Mouse (Mus musculus): ENCODE results near the gene Zfp184. TPM values are rescaled to one million over a fixed set of nuclear protein-coding genes. Genes with fewer than 3 reads are reported as not detected.
"Not testable (repeated sequence)": the region's sequence is repeated elsewhere in the genome, so short reads cannot be mapped to it uniquely, and the experiment has no call there.

Zfp184 gene
- total RNA-seq (2015), result 13.3 and 16.1 TPM in 2 replicates
- 9.2 and 15.1 TPM in 2 replicates for total RNA-seq (2017)

DNA sequence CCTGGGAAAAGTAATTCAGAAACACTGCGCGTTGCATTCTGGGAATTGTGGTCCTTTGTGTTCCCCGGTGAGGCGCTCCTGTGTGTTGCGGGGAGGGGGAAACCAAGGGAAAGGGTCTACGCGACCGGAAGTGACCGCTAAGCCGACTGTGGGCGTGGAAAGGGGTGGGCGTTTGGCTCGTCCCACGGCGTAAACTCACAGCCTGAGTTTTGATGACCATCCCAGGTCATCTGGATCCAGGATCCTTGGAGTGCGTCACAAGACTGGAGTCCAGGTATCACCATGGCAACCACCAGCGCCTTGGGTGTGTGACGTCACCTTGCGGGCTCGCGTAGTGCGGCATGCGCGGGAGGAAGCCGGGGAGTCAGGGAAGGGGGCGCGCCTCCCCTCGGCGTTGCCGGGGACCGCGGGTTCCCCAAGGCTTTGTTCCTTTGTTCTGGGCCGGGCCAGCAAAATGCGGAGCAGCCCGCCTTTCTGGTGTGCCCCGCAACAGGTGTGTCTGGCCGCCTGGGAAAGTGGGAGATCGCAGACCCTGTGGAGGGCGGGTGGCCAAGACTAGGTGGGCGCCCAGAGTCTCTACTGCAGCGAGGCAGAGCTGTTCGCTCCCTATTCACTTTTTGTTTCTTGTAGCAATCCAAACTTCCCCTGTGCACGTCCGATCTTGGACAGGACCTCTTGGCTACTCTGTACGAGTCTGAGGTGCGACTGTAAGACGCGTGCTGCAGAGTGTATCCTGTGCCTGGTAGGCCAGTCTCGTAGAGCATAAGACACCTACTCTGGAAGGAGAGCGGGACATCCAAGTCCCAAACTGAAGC, at the start of gene Zfp184:
Gene Zfp184 (plus strand): TSS at position 169 of the 815 bp plus-strand sequence.
- peak; percentile 72 for ATAC-seq (replicated peaks; ENCODE audit: poor library complexity)

DNA sequence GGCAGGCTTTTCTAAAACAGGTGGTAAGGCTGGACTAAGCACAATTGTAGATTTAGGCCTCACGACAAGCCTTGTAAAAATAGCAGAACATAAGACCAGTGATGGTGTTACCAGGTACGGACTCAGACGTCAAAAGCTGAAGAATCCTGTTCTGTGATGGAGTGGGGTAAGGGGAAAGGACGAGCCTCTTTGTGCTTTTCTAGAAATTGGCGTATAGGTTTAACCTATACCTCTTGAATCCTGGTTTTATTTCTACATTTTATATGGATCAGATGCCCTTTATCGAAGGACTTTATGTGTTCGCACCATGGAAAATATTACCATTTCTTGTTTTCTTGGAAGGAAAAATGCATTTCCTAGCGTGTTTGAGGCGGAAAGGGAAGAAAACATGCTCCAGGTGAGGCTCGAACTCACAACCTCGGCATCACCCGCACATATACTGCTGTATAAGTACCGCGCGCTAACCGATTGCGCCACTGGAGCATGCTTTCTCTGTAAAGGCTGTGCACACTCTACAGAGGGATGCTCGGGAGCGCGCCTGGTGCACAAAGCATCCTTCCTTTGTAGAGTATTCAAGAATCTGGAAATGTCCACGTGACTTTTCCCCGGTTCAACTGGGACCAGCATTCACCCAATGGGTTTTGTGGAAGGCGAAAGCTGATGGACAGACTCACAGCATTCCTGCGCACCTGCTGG, 48.2 kb upstream of the Zfp184 start:
- ATAC-seq (replicated peaks; ENCODE audit: poor library complexity), result peak; percentile 90

- ATAC-seq (replicated peaks; ENCODE audit: poor library complexity), result no peak
These were observed 47.7 kb upstream of the Zfp184 start for GRCm38 (mm10) chr13:21897245-21897634.

GRCm38 (mm10) chr13:21900870-21901565, 43.9 kb upstream of the Zfp184 start:
- not testable (repeated sequence) for ATAC-seq (replicated peaks; ENCODE audit: poor library complexity)

- ATAC-seq (replicated peaks; ENCODE audit: poor library complexity), result no peak
These were observed 41.4 kb upstream of the Zfp184 start for GRCm38 (mm10) chr13:21903500-21903899.

- ATAC-seq (replicated peaks; ENCODE audit: poor library complexity), result not testable (repeated sequence)
These were observed 40.8 kb upstream of the Zfp184 start for GRCm38 (mm10) chr13:21904090-21904489.

DNA sequence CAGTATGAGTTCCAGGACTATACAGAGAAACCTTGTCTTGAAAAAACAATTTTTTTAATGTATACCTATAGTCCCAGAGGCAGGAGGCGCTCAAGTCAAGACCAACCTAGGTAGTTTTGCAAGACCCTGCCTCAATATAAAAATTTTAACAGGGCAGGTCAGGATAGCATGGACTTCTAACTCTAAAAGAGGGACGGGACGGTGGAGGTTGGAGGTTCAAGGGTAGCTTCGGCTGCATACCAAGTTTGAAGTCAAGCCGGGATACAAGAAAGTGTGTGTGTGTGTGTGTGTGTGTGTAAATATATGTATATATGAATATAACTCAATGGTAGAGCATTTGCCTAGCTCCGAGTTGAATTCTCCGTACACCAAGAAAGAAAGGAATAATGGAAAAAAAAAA, 38.6 kb upstream of the Zfp184 start:
- ATAC-seq (replicated peaks; ENCODE audit: poor library complexity), result no peak

- no peak for ATAC-seq (replicated peaks; ENCODE audit: poor library complexity)
These were observed 37.7 kb upstream of the Zfp184 start for GRCm38 (mm10) chr13:21906946-21907806.

DNA sequence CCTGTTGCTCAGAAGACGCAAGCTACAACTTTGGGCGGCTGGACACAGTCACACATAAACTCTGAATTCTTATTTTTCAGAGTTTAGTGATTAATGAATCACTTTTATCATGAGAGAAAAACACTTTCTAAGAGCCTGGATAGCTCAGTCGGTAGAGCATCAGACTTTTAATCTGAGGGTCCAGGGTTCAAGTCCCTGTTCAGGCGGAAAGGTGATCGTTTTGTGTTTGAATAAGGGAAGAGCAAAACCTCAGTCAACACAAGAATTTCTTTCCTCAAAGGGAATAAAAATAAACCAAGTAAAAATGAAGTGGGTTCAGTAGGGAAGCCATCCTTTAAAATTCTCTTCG, 37.1 kb upstream of the Zfp184 start:
- 0 out of 2 replicates have a peak, but pooled peaks have one; percentile 47 for ATAC-seq (replicated peaks; ENCODE audit: poor library complexity)

GRCm38 (mm10) chr13:21910735-21911134, 34.2 kb upstream of the Zfp184 start:
- ATAC-seq (replicated peaks; ENCODE audit: poor library complexity), result no peak

GRCm38 (mm10) chr13:21911147-21911546, 33.7 kb upstream of the Zfp184 start:
- ATAC-seq (replicated peaks; ENCODE audit: poor library complexity), result peak; percentile 33; the same call in 1 of the 2 replicates

DNA sequence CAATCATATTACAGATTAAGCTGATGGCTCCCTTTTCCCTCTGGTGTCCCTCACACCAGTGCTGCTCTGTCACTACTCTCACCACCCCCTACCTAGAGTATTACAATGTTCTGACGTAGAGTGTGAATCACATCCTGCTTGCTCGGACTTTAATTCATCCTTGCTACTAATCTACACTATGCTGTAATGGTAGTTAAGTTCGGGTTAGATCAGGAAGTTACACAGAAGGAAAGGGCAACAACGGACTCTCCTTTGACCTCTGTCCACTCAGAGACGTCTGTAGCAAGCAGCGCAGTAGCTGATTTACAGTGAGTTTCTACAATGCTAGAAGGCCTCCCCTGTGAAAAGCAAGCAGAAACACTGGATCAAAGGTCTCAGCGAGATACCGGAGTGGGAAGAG, 31.0 kb upstream of the Zfp184 start:
- no peak for ATAC-seq (replicated peaks; ENCODE audit: poor library complexity)

DNA sequence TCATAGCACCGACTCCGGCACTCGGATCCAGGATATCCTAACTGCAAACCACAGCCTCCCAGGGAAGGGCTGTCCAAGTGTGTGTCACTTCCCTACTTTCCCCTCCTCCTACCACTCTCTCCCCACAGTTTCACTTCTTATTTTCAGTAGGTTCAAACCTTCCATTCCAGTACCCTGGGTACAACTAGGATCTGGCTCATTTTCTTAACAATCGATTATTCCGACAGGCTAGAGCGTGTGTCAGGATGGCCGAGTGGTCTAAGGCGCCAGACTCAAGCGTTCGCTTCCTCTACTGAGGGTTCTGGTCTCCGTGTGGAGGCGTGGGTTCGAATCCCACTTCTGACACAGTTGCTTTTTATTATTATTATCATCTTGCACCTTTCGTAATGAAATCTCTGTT, 30.3 kb upstream of the Zfp184 start:
- ATAC-seq (replicated peaks; ENCODE audit: poor library complexity), result peak; percentile 63

GRCm38 (mm10) chr13:21915487-21915886, 29.4 kb upstream of the Zfp184 start:
- ATAC-seq (replicated peaks; ENCODE audit: poor library complexity), result no peak

GRCm38 (mm10) chr13:21916056-21916455, 28.8 kb upstream of the Zfp184 start:
- no peak for ATAC-seq (replicated peaks; ENCODE audit: poor library complexity)

DNA sequence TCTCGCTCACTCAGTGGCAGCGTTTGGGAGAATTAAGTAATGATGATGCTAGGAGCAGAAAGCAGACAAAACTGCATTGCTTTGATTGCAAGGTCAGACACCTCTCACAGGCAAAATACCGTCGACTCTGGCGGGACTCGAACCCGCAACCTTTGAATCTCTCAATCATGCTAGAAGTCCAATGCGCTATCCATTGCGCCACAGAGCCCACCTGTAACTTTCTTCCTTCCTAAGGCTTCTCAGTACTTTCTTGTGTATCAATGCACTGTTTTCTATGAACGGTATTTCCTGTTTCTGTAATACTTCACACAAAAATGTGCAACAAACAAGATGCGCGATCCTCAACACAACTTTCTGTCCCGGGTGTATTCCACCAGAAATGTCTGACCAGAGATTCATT, 27.9 kb upstream of the Zfp184 start:
- ATAC-seq (replicated peaks; ENCODE audit: poor library complexity), result peak; percentile 53

DNA sequence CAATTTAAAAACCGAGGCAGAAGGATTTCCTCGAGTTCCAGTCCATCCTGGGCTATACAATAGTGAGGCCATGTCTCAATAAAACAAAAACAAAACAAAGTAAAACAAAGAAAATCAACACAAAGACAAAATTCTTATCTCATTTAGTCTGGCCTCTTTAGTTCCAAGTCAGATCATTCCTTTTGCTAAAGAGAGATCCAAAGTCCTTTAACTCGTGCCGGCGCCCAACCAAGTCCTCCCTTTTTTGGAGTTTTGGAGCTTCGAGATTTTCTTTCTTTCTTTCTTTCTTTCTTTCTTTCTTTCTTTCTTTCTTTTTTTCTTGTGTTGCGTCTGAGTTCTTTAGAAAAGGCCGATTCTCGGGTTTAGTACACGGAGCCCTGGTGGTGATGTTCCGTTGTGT, 27.4 kb upstream of the Zfp184 start:
- no peak for ATAC-seq (replicated peaks; ENCODE audit: poor library complexity)

DNA sequence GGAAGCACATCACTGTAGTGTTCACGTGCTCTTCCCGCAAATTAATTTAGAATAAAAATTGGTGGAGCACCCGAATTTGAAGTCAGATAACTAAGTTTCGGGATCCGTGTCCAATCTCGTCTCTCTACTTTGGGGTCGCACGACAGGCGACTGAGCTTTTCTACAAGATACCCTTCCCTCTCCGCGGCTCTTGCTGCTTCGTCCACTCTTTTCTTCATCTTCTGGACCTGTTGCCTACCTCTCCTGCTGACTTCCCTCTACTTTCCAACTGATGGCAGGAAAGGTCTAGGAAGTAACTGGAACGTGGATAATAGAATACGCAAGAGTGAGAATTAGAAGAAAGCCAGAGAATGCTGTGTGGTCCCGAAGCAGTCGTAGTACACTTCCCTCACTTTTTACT, 26.9 kb upstream of the Zfp184 start:
- no peak for ATAC-seq (replicated peaks; ENCODE audit: poor library complexity)

DNA sequence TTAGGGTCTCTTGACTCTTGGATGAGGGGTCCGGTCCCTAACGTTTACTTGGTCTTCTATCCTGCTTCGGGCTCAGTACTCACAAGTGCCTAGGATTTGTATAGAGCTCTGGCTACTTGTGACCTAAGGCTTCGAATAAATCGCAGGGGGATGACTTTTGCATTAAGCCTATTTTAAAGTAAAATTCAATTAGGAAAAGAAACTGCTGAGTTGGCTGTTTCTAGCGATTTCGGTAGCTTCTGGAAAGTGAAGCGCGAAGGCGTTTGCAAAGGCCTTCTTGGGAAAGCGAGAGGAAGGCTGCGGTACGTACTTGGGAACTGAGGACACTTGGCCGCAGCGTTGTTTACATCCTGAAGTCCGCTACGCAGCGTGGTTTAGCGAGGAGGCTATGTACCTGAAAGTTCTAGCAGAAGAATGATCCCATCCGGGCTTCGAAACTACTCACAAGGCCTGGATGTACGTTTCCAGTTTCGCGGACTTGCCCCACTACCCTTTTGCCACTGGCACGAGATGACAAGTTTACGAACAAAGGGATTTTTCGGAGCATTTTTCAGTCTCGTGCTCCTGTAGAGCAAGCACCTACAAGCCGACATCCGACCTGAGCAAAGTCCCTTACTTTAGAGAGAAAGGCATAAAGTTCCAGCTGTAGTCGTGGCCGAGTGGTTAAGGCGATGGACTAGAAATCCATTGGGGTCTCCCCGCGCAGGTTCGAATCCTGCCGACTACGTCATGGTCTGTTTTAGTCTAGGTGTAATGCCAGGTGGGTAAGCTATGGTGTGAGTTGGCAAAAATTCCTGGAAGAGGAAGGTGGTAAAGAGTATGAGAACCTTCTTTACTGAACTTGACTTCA, 26.1 kb upstream of the Zfp184 start:
- ATAC-seq (replicated peaks; ENCODE audit: poor library complexity), result peak; percentile 56

Data from megakaryocyte progenitor cell, adult 5-6 weeks (primary cell).